Mouse (Mus musculus): ENCODE data around the gene Camkv.

- TF ChIP-seq CTCF (IDR thresholded peaks at IDR 0.05; ENCODE audit: borderline replicate concordance, extremely low read depth, insufficient read depth, insufficient read length) = no peak
- no peak for TF ChIP-seq POLR2A (IDR thresholded peaks at IDR 0.05; ENCODE audit: borderline replicate concordance, extremely low read depth, insufficient read depth, insufficient read length, poor library complexity, severe bottlenecking)
Observed at GRCm38 (mm10) chr9:107936831-107937230, 1.4 kb downstream of the Camkv start.
